Mouse (Mus musculus) left cerebral cortex, postnatal 25 days (tissue): ENCODE data around the gene Aftph. TPM values are rescaled to one million over a fixed set of nuclear protein-coding genes. Genes with fewer than 3 reads are reported as not detected.

Experiments used
- DNase-seq, 2 experiments: peaks; one replicate each; pipeline ENCODE4 v3.0.0; 2022; ENCODE audit warnings: low spot score in 2 of 2, mixed read lengths in 1 of 2
- intact Hi-C: fragments of 180-260 bp; cut with DNase I; formaldehyde crosslinking; loops from one replicate; pipeline ENCODE4 v1.15.1; 2025
- total RNA-seq, 2 experiments: library from RNA; stranded (reverse); gene quantifications; 2 replicates each; pipeline ENCODE4 v1.2.3; 2021

Aftph gene
- total RNA-seq, 2 experiments from 2014 or later, result 82.2 to 86.4 TPM

GRCm38 (mm10) chr11:20733486-20734030 lies 7.8 kb downstream of the Aftph start:
- DNase-seq, result no peak
- intact Hi-C loops, result no loop called here

DNA sequence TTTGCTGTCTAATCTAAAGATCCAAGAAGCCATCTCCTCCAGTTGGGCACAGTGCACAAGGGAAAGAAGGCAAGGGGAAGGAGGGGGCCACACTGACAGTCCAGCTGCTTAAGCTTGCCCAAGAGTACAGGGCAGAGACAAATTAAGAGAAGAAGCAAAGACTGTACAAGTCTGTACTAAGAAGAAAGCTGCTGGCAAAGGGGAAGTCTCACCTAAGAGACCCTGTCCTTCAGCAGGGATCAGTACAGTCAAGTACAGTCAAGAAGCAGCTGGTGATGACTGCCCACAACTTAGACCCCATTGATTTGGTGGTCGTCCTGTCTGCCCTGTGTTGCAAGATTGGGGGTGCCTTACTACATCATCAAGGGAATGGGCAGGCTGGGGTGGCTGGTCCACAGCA lies 12.0 kb downstream of the Aftph start:
- intact Hi-C loops, result no loop called here
- DNase-seq, result no peak

DNA sequence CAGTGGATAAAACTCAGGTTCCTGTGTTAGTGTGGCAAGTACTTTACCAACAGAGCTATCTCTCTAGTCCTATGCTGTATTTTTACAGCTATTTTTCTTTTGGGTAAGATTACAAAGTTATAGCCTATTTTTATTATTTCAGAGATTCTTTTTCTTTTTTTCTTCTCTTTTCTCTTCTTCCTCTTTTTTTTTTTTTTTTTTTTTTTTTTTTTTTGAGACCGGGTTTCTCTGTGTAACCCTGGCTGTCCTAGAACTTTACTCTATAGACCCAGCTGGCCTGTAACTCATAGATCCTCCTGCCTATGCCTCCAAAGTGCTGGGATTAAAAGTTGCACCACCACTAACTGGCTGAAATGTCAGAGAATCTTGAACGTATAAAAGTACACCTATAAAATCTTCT lies 13.3 kb downstream of the Aftph start:
- DNase-seq, result no peak
- intact Hi-C loops, result no loop called here

DNA sequence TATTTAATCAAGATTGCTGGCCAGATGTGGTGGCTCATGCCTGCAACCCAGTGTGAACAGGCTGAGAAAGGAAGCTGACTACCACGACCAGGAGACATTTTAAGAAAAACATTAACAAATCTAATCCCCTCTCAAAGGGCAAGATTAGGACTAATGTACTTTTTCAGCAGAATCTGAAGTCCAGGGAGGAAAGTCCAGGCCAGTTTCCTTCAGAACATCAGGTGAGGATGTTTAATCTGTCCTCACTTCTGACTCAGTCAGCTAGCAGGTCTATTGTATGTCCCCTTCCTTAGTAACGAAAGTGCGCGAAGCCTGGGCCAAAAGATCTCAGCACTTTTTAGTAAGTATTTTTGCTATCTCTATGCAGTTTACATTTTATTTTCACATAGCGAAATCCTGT lies 17.8 kb downstream of the Aftph start:
- DNase-seq, result no peak
- intact Hi-C loops, result no loop called here

GRCm38 (mm10) chr11:20712068-20712671 lies 29.2 kb downstream of the Aftph start:
- intact Hi-C loops, result no loop called here
- no peak for DNase-seq

- intact Hi-C loops, result loop anchor here (2.0 kb wide), 1 partner anchor 244 kb away; no protein-coding TSS in a partner anchor
- DNase-seq, result peak; percentile 60 to 71
Measured at GRCm38 (mm10) chr11:20691000-20691399, 50.4 kb downstream of the Aftph start.

- intact Hi-C loops, result loop anchor here (10.0 kb wide), 1 partner anchor 857 kb away; no protein-coding TSS in a partner anchor
- DNase-seq, result no peak
Measured at GRCm38 (mm10) chr11:20681679-20682078, 59.7 kb downstream of the Aftph start.

- intact Hi-C loops, result loop anchor here (10.0 kb wide), 1 partner anchor 856 kb away; no protein-coding TSS in a partner anchor
Measured at GRCm38 (mm10) chr11:20680781-20681180, 60.6 kb downstream of the Aftph start.

DNA sequence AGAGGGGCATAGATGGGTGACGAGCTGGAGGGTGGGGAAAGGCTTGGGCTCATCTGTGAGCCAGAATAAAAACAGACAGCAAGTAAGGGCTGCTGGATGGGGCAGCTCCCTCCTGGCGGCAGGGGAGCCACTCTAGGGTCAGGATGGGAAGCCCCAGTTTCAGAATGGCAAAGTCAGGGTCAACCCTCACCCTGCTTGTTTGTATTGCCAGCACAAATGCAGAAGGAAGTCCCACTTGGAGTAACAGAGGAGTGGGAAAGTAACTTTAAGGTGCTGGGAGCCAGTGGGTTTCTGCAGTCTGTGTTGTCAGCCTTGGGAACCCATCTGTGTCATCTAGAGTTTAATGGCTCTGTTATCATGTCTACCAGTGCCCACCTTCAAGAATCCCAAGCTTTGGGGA lies 62.0 kb downstream of the Aftph start:
- no peak for DNase-seq
- intact Hi-C loops, result no loop called here

More at GRCm38 (mm10) chr11:20680781-20681180, 60.6 kb downstream of the Aftph start:
- DNase-seq, result no peak

- no peak for DNase-seq
- intact Hi-C loops, result no loop called here
Measured at GRCm38 (mm10) chr11:20672513-20672912, 68.9 kb downstream of the Aftph start.

DNA sequence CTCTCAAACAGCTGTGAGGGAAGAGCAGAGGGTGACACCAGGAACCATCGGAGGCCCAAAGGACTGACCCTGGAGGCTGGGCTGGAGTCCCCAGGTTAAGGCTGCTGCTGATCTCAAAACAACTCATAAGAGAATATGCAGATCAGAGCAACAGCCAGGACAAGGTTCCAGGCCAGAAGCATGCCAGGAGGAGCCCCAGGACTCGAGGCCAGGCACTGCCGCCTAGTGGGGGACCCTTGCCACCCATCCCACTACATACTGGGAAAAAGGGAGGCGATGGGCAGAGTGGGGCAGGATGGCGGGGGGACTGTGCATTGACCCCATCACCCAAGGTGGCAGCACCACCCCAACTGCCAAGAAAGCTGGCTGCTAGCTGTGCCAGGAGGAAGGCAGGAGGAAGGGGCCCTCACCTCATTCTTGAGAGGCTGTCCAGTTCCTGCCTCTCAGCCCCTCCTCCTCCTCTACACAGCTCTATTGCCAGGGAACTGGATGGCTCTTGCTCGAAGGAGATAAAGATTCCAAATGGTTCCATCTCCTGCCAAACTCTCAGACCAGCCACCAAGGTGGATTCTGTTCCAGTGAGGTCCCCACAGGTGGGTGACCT lies 69.5 kb downstream of the Aftph start:
- DNase-seq, result no peak
- intact Hi-C loops, result no loop called here

GRCm38 (mm10) chr11:20664878-20665277 lies 76.5 kb downstream of the Aftph start:
- intact Hi-C loops, result no loop called here

DNA sequence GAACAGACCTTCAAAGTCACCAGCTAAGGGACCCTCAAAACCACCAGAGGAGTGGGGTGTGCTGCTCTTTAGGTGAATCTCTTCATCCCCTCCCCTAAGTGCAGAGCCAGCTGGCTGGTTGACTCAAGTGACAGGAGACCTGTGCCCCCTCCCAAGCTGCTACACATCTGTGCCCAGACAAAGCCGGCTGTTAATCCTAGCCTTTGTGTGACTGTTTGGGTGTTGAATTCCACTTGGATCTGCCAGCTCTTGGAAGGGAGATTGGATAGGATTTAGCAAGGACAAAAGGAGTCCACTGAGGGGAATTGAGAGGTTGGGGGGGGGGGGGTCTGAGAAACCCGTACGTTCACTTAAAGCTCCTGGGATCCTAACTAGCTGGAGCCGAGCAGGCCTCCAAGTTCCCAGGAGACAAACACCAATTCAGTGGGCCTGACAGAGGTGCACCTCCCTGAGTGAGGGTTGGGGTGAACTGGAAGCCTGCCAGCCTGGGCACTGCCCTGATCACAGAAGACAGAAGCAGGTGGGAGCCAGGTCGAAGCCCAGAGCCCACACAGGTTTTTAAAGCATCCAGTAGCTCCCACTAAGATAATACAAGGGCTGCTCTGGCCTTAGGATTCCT lies 77.7 kb downstream of the Aftph start:
- intact Hi-C loops, result no loop called here

More at GRCm38 (mm10) chr11:20664878-20665277, 76.5 kb downstream of the Aftph start:
- DNase-seq, result peak in 1 of 2 experiments; percentile 47

DNA sequence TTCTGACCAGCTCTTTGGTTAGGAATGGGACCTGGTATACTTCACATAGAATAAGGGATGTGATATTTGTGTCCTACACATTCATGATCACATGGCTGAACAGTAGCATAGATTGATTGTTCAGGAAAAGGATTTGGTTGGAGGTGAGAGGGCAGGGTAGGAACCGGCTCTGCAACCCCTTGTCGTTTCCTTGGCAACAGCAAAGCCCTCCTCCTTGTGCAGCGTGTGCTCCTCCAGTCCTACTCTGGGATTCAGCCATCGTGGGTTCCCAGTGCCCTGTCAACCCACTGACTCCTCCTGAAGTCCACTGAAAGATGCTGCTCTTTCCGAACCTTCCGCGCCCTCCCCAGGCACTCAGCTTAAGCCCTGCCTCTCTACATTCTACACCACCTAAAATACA lies 78.6 kb downstream of the Aftph start:
- intact Hi-C loops, result no loop called here

More for the DNA sequence above, 77.7 kb downstream of the Aftph start:
- no peak for DNase-seq

DNA sequence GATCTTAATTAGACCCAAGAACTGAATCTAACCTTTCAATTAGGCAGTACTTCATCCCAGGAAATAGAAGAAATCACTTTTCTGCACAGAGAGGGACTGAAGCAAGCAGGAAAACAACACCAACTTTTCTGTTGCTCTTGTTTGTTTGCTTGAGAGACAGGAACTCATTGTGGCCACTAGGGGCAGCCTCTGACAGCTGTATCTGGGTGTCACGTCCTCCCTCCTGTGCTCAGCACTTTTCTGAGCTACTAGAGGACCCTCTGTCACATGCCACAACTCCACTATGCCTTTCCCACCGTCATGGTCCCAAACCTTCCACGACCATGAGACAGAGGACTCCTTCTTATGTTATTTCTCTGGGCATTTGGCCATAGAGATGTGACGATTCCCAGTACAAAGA lies 79.7 kb downstream of the Aftph start:
- intact Hi-C loops, result no loop called here
- peak in 1 of 2 experiments; percentile 34 for DNase-seq

More for the DNA sequence above, 78.6 kb downstream of the Aftph start:
- no peak for DNase-seq

- intact Hi-C loops, result no loop called here
- no peak for DNase-seq
Measured at GRCm38 (mm10) chr11:20660111-20661097, 81.0 kb downstream of the Aftph start.

DNA sequence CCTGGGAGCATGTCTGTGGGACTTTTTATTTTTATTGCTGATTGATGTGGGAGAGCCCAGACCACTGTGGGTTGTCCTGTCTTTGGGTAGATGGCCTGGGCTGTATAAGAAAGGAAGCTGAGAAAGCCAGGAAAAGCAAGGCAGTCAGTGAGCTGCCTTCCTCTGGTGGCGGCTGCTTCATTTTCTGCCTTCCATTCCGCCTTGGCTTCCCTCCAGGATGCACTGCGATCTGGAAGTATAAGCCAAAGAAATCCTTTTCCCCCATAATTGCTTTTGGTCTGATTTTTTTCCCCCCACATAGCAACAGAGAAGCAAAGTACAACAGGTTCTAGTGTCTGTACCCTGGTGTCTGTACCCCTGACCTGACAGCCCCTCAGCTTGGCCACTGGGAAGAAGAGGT lies 82.3 kb downstream of the Aftph start:
- intact Hi-C loops, result loop anchor here (10.0 kb wide), 1 partner anchor 256 kb away; no protein-coding TSS in a partner anchor
- DNase-seq, result peak; percentile 35 to 53

- no peak for DNase-seq
- intact Hi-C loops, result loop anchor here (10.0 kb wide), 1 partner anchor 258 kb away; no protein-coding TSS in a partner anchor
Measured at GRCm38 (mm10) chr11:20656711-20657057, 84.7 kb downstream of the Aftph start.
